Mouse (Mus musculus) spleen, adult 2 months (tissue): Measurements from ENCODE around the gene Hoxd9.

Experiments used
- CTCF ChIP-seq: fragments of 200-500 bp; IDR thresholded peaks from 2 replicates; pipeline ENCODE4 v1.5.1; 2011; ENCODE audit warnings: mild to moderate bottlenecking, inconsistent platforms; ENCODE audit not compliant: insufficient read depth, insufficient read length, insufficient replicate concordance; ENCODE audit errors: extremely low read depth
- POLR2A ChIP-seq: fragments of 200-500 bp; IDR thresholded peaks from 2 replicates; pipeline ENCODE4 v1.6.1; 2011; ENCODE audit warnings: low read depth, low read length, inconsistent platforms

- TF ChIP-seq POLR2A = no peak
- TF ChIP-seq CTCF = no peak
Observed at GRCm38 (mm10) chr2:74654743-74655419, 42.6 kb upstream of the Hoxd9 start.
